Mouse (Mus musculus) urinary bladder, postnatal 4 days (tissue): ENCODE measurements around the gene Akt3.

ENCODE experiments used
- DNase-seq, 2 experiments: peaks; one replicate each; pipeline ENCODE4 v3.0.0; 2021 to 2022; ENCODE audit warnings: low spot score in 2 of 2

The Akt3 gene

GRCm38 (mm10) chr1:177010607-177011302 is 247.2 kb downstream of the Akt3 start:
- no peak for DNase-seq

DNA sequence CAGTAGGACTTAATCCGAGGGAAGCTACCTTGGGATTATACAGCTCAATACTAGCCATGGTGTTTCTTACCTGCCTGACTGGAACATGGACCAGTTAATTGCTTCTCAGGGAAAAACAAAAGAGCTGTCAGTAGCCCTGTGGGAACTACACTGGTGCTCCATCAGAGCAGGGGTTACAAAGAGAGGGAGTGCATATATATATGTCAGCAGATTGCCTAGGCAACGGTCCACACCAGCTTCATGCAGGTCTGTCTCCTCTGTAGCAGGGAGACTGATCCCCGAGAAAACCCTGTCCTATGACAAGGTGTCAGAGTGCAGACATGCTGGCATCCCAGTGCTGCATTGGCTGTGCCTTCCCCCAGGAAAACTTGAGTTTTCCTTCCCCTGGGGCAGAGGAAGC is 248.0 kb downstream of the Akt3 start:
- no peak for DNase-seq

DNA sequence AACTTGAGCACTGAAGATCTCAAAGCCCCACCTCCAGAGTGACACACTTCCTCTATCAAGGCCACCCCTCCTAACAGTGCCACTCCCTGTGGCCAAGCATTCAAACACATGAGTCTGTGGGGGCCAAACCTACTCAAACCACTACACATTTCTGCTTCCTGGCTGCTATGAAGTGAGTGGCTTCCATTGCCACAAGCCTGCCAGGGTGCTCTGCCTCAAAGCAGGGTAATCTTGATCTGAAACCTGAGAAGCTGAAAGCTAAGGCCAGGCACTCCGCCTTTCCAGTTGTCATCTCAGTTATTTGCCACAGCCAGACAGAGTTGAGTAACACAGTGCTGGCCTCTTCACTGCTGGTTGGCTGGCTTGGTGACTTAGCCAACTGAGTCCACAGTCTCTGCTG is 249.2 kb downstream of the Akt3 start:
- no peak for DNase-seq

GRCm38 (mm10) chr1:177007405-177007804 is 250.6 kb downstream of the Akt3 start:
- DNase-seq, result no peak

- DNase-seq, result no peak
Measured at GRCm38 (mm10) chr1:177004041-177004741, 253.8 kb downstream of the Akt3 start.

DNA sequence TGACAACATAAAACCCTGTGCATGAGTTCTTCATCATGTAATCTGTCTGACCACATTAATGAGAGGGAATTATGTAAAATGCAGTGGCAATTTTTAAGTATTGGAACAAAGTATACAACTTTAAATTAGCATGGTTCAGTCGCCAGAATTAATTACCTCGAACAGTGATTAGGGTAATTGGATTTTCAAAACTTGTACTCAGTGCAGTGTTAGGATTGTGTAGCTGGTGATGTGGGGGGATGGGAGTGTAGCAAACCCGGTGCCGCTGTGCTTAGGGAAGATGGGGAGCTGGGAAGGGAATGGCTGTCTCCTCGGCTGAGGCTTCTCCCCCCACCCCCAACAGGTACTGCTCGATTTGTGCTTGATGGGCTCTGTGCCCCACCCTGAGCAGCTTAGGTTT is 255.1 kb downstream of the Akt3 start:
- DNase-seq, result no peak

- DNase-seq, result no peak
Measured at GRCm38 (mm10) chr1:176999011-176999410, 259.0 kb downstream of the Akt3 start.

GRCm38 (mm10) chr1:176997711-176998689 is 260.0 kb downstream of the Akt3 start:
- DNase-seq, result no peak

- DNase-seq, result no peak
Measured at GRCm38 (mm10) chr1:176997254-176997653, 260.7 kb downstream of the Akt3 start.

DNA sequence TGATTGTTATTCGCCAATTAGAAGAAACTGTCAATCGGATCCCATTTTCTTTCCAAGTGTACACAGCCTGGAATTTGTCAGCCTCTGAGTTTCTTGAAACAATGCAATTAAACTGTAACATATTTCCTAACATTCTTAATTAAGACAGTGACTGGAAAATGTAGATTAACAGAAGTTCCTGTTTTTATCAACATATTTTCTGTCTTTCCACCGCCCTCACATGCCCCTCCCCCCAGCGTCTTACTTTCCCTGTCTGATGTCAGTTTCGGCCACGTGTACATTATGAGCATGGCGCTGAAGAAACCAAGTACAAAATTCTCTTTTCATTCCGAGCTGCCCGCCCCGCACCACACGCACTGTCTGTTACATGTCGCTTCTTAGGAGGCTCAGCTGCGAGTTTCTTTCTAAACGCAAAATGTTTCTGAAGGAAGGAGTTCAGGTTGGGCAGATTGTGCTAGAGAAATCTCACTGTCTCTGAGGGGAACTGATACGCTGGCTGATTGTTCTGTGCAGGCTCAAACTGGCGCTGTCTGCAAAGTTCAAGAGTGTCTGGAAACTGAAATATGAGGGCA is 261.3 kb downstream of the Akt3 start:
- no peak for DNase-seq

GRCm38 (mm10) chr1:176996166-176996565 is 261.8 kb downstream of the Akt3 start:
- DNase-seq, result no peak

GRCm38 (mm10) chr1:176995419-176995775 is 262.6 kb downstream of the Akt3 start:
- DNase-seq, result no peak

DNA sequence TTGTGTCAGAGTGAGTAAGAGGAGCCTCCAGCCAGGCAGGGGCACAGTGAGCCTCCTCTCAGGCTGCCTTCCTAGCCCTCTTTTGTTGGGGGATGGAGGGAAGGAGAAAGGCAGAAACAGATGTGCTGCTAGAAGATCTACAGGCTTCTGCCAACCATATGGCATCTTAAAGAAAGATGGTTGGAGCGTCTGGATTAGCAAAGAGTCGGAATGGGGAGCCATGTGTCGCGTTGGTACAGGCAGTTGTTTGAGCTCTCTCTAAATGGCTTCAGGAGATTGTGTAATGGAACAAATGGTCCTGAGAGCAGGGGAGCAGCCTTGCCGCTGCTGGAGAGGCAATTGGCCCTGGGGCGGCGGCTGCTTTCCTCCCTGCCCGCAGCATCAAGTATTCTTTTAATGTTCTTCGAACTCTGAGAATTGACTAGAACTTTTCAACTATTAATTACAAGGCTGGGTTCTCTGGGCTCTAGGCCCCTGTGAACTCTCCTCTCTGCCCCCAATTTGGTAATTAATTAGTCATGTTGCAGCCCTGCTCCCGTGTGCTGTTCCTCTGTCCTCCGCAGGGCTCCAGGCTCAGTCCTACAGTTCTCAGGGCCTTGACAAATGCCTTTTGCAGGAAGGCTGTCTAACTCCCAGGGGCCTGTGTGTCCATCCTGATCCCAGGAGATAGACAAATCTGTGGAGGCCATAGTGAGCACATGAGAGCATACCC is 263.1 kb downstream of the Akt3 start:
- DNase-seq, result no peak

- DNase-seq, result no peak
Measured at GRCm38 (mm10) chr1:176994087-176994486, 263.9 kb downstream of the Akt3 start.

DNA sequence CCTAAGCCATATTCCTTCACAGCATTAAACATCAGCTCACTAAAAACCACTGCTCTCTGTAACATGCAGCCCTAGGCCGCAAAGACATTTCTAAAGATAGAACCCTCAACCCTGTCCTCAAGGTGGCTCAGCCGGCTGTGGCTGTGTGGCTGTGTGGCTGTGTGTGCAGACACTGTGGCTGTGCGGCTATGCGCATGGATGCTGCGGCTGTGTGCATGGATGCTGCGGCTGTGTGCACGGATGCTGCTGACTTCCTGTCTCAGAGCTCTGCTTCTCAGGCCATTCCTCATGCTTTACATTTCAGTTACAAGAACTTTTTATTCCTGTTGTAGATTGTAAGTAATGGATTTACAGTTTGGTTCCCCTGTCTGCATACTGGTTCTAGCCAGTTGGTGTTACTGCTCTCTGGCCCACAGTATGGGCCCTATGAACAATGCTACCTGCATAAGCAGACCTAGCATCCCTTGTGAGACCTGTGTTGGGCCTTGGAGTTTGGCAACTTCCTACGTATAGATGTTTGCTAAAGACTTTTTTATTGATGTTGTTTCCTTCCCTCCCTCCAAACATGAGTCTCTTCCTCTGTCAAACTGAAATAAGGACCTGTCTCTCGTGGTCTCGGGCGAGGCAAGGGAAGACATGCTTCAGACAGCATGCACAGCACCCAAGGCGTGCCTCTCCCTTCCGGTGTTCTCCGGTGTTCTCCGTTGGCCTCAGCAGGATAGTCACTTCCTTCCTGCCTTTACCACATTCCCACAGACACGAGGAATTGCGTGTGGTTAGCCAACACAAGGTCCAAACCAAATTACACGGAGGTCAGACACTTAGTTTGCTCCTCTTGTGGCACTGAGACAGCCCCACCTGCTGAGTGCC is 264.6 kb downstream of the Akt3 start:
- no peak for DNase-seq

DNA sequence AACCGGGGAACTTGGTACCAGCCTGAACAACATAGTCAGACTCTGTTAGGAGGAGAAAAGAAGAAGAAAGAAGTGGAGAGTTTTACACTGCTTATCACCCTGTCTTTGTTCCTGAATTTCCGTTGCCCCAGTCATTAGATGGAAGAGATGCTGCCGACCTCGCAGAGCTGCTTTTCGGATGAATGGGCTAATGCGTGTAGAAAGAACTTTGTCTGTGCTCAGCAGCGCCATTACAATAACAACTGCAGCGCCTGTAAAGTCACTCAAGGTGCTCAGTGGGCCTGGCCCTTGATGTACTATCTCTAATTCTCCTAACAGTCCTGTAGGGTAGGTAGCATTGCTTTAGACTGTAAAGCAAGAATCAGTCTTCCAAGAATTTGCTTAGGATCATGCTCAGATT is 265.5 kb downstream of the Akt3 start:
- no peak for DNase-seq

DNA sequence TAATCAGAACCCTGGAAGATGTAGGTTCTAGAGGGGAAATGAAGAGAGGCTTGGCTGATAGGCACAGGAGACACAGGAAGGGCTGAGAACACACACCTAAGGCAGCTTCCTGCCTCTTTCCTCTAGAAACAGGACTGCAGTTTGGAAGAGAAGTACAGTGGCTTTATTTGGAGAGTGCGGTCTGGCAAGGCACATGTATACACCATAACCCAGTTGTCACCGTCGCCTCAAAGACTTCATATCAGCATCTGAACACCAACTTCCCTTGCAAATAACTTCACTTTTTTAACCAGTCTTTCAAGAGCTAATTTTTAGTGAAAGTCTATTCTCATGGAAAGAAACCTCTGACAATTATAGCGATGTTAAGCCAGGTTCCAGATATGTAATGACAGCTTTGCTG is 266.5 kb downstream of the Akt3 start:
- DNase-seq, result no peak

- DNase-seq, result no peak
Measured at GRCm38 (mm10) chr1:176986990-176987740, 270.8 kb downstream of the Akt3 start.

- no peak for DNase-seq
Measured at GRCm38 (mm10) chr1:176986275-176986674, 271.7 kb downstream of the Akt3 start.

- no peak for DNase-seq
Measured at GRCm38 (mm10) chr1:176985691-176986090, 272.3 kb downstream of the Akt3 start.
